In the genomic region with DNA sequence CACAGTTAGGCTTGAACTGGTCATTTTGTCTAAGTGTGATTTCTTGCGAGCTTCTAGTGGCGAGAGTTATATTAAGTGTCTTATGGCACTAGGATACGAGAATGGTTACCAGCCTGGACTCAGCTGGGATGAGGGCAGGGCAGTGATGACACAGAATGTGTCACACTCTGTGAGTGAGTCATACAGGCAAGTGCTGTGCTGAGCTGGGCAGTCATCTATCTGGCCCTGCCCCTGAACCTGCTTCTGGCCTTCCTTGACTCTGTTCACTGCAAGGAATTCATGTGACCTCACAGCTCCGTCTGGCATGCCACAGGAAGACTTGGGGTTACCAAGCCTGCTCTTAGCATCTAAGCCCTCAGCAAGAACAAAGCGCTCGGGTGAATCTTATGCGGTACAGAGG, we compare ENCODE assay signal across 14 mouse cellular contexts. TPM values are rescaled to one million over a fixed set of nuclear protein-coding genes. Genes with fewer than 3 reads are reported as not detected.
DNase-seq lines count a peak whose midpoint lies in the region; ATAC-seq and TF ChIP-seq lines count a peak whose summit lies in the region.
"Had no signal": no experiment of that assay in that cellular context is flagged by ENCODE, and none has a peak within 500 bp of the region (broad histone marks: within the 10 kb centered on the region; RNA-seq: fewer than 3 reads in every experiment).

No protein-coding gene starts in this region.

- WGBS in lung, embryonic 16.5 days = 74% methylated on average over 7 of the region's 7 CpGs

- no peak overlapping the region for H3K4me2 ChIP-seq in lung, embryonic 16.5 days (ENCODE audit: low read depth, low read length)
- H3K4me2 ChIP-seq: embryonic facial prominence, embryonic 15.5 days; hindbrain, embryonic 15.5 days; midbrain, embryonic 13.5 days had no signal

- peak overlapping the region; percentile 79; the same call in 1 of the 2 replicates for H3K27ac ChIP-seq in gastrocnemius, adult 2 months
- no peak overlapping the region for H3K27ac ChIP-seq in lung, embryonic 16.5 days (ENCODE audit: low read length)
- peak overlapping the region; percentile 84 for H3K27ac ChIP-seq in brown adipose tissue, adult 24 weeks (replicated peaks; ENCODE audit: low read depth, low read length)
- H3K27ac ChIP-seq: embryonic facial prominence, embryonic 15.5 days; hindbrain, embryonic 15.5 days; midbrain, embryonic 13.5 days had no signal

- no peaks in the 10 kb centered on the region for H3K9me3 ChIP-seq in lung, embryonic 16.5 days (ENCODE audit: control insufficient read depth, low read length)
- H3K9me3 ChIP-seq: embryonic facial prominence, embryonic 15.5 days; hindbrain, embryonic 15.5 days; midbrain, embryonic 13.5 days had no signal

- H3K4me3 ChIP-seq in gastrocnemius, adult 2 months = no peak overlapping the region
- H3K4me3 ChIP-seq in lung, embryonic 16.5 days (ENCODE audit: low read length) = no peak overlapping the region
- H3K4me3 ChIP-seq in brown adipose tissue, adult 24 weeks (ENCODE audit: insufficient read depth, low read depth, low read length) = no peak overlapping the region
- H3K4me3 ChIP-seq: embryonic facial prominence, embryonic 15.5 days; hindbrain, embryonic 15.5 days; midbrain, embryonic 13.5 days had no signal

- H3K27me3 ChIP-seq in lung, embryonic 16.5 days (ENCODE audit: control insufficient read depth, insufficient read depth, low read depth, low read length) = no peaks in the 10 kb centered on the region
- H3K27me3 ChIP-seq: embryonic facial prominence, embryonic 15.5 days; hindbrain, embryonic 15.5 days; midbrain, embryonic 13.5 days had no signal

- H3K36me3 ChIP-seq in lung, embryonic 16.5 days (ENCODE audit: control insufficient read depth, insufficient read depth, low read length) = no peaks in the 10 kb centered on the region
- H3K36me3 ChIP-seq: embryonic facial prominence, embryonic 15.5 days; hindbrain, embryonic 15.5 days; midbrain, embryonic 13.5 days had no signal

- intact Hi-C loops in gastrocnemius, adult 2 months (cut with DNase I) = loop anchor here (5.0 kb wide), 1 partner anchor 50 kb away; no protein-coding TSS in a partner anchor

- no peaks in the 10 kb centered on the region for H3K4me1 ChIP-seq in lung, embryonic 16.5 days (replicated peaks; ENCODE audit: control insufficient read depth, insufficient read depth, low read length)
- H3K4me1 ChIP-seq in brown adipose tissue, adult 24 weeks (ENCODE audit: control insufficient read depth, insufficient read depth, insufficient read length, low read length) = peaks cover 16% of the 10 kb centered on the region
- H3K4me1 ChIP-seq: embryonic facial prominence, embryonic 15.5 days; hindbrain, embryonic 15.5 days; midbrain, embryonic 13.5 days had no signal

- no peak for DNase-seq in gastrocnemius, adult 2 months
- no peak for DNase-seq in gastrocnemius, postnatal 4 days (ENCODE audit: low spot score in 2 of 2)
- no peak for DNase-seq in lung, postnatal 14 days
- DNase-seq in cerebellum, adult 9-10 months = no peak
- no peak for DNase-seq in frontal cortex, postnatal 36 days (ENCODE audit: low spot score in 2 of 2)
- DNase-seq: B cell, adult 2 months; kidney, postnatal 10 days; right cerebral cortex, postnatal 14 days had no signal

- no peak overlapping the region for H3K9ac ChIP-seq in lung, embryonic 16.5 days (ENCODE audit: low read length)
- H3K9ac ChIP-seq: embryonic facial prominence, embryonic 15.5 days; hindbrain, embryonic 15.5 days; midbrain, embryonic 13.5 days had no signal

- peak; percentile 43; the same call in 1 of the 2 replicates for ATAC-seq in lung, embryonic 16.5 days (ENCODE audit: low read depth)
- ATAC-seq in neutrophil, adult 5-6 weeks (ENCODE audit: extremely low read depth, insufficient number of reproducible peaks, low FRiP score, poor library complexity, severe bottlenecking) = peak; percentile 69
- ATAC-seq: midbrain, embryonic 13.5 days had no signal

- no peak for TF ChIP-seq CTCF in gastrocnemius, adult 2 months (IDR thresholded peaks at IDR 0.05)

RNA-seq across cellular contexts. Expression of a gene that starts 16.3 kb away (rescaled TPM):
- 1 to 10 TPM; 2.7 to 8.2 TPM for total RNA-seq in gastrocnemius, adult 2 months (2021)
- 10 to 100 TPM in 1 of 2 experiments, 1 to 10 TPM in 1; 5.4 to 11.6 TPM for total RNA-seq in gastrocnemius, postnatal 4 days (2021)
- polyA plus RNA-seq in lung, embryonic 16.5 days (2015; fragmentation: Nextera tagmentation; extraction: Ambion mirVana) = 1.6 and 2.8 TPM in 2 replicates
- polyA plus RNA-seq in brown adipose tissue, adult 24 weeks (2012; ENCODE audit: insufficient read depth, insufficient read length, missing spikeins) = 10.5 and 11.3 TPM in 2 replicates
- total RNA-seq in neutrophil, adult 5-6 weeks (2017) = 25.6 and 27.3 TPM in 2 replicates

RNA-seq across cellular contexts. Expression of a gene that starts 41.0 kb away (rescaled TPM):
- total RNA-seq in gastrocnemius, adult 2 months (2021) = 1 to 10 TPM; 4.3 to 4.4 TPM
- 10 to 100 TPM in 1 of 2 experiments, 1 to 10 TPM in 1; 9.1 to 11.4 TPM for total RNA-seq in gastrocnemius, postnatal 4 days (2021)
- 32.2 and 33.0 TPM in 2 replicates for polyA plus RNA-seq in lung, embryonic 16.5 days (2015; fragmentation: Nextera tagmentation; extraction: Ambion mirVana)
- 9.3 and 11.9 TPM in 2 replicates for polyA plus RNA-seq in brown adipose tissue, adult 24 weeks (2012; ENCODE audit: insufficient read depth, insufficient read length, missing spikeins)
- total RNA-seq in neutrophil, adult 5-6 weeks (2017) = 16.4 and 16.7 TPM in 2 replicates
